Mouse (Mus musculus) heart, embryonic 14.5 days (tissue): Measurements from ENCODE around the gene Zfp771. TPM values are rescaled to one million over a fixed set of nuclear protein-coding genes. Genes with fewer than 3 reads are reported as not detected.

Experiments
- ATAC-seq: fragments of 200-750 bp; cut with Nextera tagmentation; 2 replicates; pipeline ENCODE4 v1.8.0; 2017; ENCODE audit warnings: low read depth, moderate TSS enrichment; ENCODE audit not compliant: insufficient number of reproducible peaks, insufficient read depth, low FRiP score
- H3K27ac ChIP-seq, 2 experiments: fragments of 200-500 bp in 1 of 2; fragments of 300-500 bp in 1 of 2; sonication (generic) in 1 of 2; replicated peaks in 1 of 2; 2 replicates each; pipeline ENCODE4 v1.5.1; 2012 to 2014; ENCODE audit warnings: low read depth in 2 of 2, low read length in 2 of 2, control low read depth in 1 of 2, mild to moderate bottlenecking in 1 of 2, mixed read lengths in 1 of 2; ENCODE audit not compliant: control insufficient read depth in 1 of 2, insufficient read depth in 1 of 2
- H3K27me3 ChIP-seq: fragments of 300-500 bp; sonication (generic); 2 replicates; pipeline ENCODE4 v1.6.1; 2014; ENCODE audit warnings: mild to moderate bottlenecking, low read length, control low read depth; ENCODE audit not compliant: control insufficient read depth, insufficient read depth
- H3K36me3 ChIP-seq: fragments of 300-500 bp; sonication (generic); 2 replicates; pipeline ENCODE4 v1.6.1; 2014; ENCODE audit warnings: mild to moderate bottlenecking, control low read depth, low read length, mixed read lengths; ENCODE audit not compliant: control insufficient read depth, insufficient read depth
- H3K4me1 ChIP-seq, 2 experiments: fragments of 200-500 bp in 1 of 2; fragments of 300-500 bp in 1 of 2; sonication (generic) in 1 of 2; 2 replicates each; pipeline ENCODE4 v1.6.1; 2012 to 2014; ENCODE audit warnings: low read length in 2 of 2, control low read depth in 1 of 2, mixed read lengths in 1 of 2; ENCODE audit not compliant: control insufficient read depth in 2 of 2, insufficient read depth in 2 of 2
- H3K4me2 ChIP-seq: fragments of 300-500 bp; sonication (generic); 2 replicates; pipeline ENCODE4 v1.6.1; 2014; ENCODE audit warnings: mild to moderate bottlenecking, low read length
- H3K4me3 ChIP-seq, 2 experiments: fragments of 200-500 bp in 1 of 2; fragments of 300-500 bp in 1 of 2; sonication (generic) in 1 of 2; 2 replicates each; pipeline ENCODE4 v1.5.1; 2012 to 2014; ENCODE audit warnings: low read length in 2 of 2, mild to moderate bottlenecking in 2 of 2, control low read depth in 1 of 2, low read depth in 1 of 2, moderate library complexity in 1 of 2; ENCODE audit not compliant: control insufficient read depth in 1 of 2, insufficient read depth in 1 of 2
- H3K9ac ChIP-seq: fragments of 300-500 bp; sonication (generic); 2 replicates; pipeline ENCODE4 v1.6.1; 2014; ENCODE audit warnings: mild to moderate bottlenecking, low read length
- H3K9me3 ChIP-seq: fragments of 300-500 bp; sonication (generic); 2 replicates; pipeline ENCODE4 v1.6.1; 2016; ENCODE audit warnings: low read length, control low read depth; ENCODE audit not compliant: control insufficient read depth
- WGBS: fragments of 180-500 bp; shearing (Covaris S2); extraction: QIAGEN DNeasy Blood & Tissue Kit; methylation state at CpG from one replicate; pipeline ENCODE4 v1.1.7; 2014; 5-methylcytosine and 5-hydroxymethylcytosine counted together
- polyA plus RNA-seq: library from polyadenylated mRNA; unstranded; fragments of >200 nt; fragmentation: Nextera tagmentation; extraction: Ambion mirVana; gene quantifications from 2 replicates; pipeline ENCODE4 v1.2.1, GENCODE M21; 2014

Gene Zfp771
- polyA plus RNA-seq, 1 experiment from 2014 or later: 31.4 TPM

DNA sequence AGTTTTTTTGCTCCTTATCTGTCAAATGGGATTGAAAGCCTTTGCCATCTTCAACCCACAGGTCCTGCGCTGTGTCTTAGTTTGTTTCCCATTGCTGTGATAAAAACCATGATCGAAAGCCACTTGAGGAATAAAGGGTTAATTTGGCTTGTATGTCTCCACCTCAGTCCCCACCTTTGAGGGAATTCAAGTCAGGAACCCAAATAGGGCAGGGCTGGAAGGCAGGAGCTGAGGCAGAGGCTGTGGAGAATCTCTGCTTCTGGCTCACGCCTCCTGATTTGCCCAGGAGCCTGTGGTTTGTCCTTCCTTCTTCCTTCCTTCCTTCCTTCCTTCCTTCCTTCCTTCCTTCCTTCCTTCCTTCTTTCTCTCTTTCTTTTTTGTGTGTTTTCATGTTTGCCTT is 21.0 kb upstream of the Zfp771 start:
- Histone ChIP-seq H3K9ac (no peak overlapping the region), H3K4me1 (peaks cover 0 to 3% of the 10 kb centered on the region in 2 experiments), H3K9me3 (no peaks in the 10 kb centered on the region), H3K27me3 (no peaks in the 10 kb centered on the region), H3K4me2 (no peak overlapping the region), H3K27ac (no peak overlapping the region), H3K4me3 (no peak overlapping the region), H3K36me3 (no peaks in the 10 kb centered on the region)
- no peak for ATAC-seq
- 93% methylated on average over 3 of the region's 3 CpGs for WGBS

DNA sequence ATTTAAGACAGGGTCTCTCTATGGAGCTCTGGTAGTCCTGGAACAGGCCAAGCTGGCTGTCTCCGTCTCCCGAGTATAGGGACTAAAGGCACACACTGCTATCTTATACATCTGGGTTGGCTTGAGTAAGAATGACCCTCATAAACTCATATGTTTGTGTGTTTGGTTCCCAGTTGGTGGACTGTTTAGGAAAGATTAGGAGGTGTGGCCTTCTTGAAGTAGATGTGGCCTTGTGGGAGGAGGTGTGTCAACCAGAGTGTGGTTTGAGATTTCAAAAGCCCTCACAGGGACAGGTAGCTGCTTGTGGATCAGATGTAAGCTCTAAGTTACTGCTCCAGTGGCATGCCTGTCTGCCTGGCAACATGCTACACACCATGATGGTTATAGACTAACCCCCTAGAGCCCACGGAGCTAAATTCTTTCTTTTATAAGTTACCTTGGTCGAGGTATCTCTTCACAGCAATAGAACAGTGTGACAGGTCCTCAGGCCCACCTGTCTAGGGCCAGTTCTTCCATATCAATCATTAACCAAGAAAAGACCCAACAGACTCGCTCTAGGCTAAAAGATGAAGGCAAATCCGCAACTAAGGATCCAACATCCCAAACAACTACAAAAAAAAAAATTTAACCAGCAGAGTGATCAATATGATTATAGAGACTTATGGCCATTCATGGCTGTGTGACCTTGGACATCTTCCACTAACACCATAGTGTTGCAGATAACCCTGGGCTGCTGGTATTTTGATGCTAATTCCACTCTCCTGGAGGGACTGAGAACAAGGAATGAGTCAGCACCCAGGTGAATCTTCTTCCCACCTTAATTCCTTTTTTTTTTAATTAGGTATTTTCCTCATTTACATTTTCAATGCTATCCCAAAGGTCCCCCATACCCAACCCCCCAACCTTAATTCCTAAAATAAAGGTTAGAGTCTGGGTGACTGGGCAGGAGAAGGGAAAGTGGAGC is 20.3 kb upstream of the Zfp771 start:
- Histone ChIP-seq H3K9me3 (no peaks in the 10 kb centered on the region), H3K27ac (no peak overlapping the region), H3K4me1 (no peaks in the 10 kb centered on the region; a peak in 2 of 4 replicates), H3K27me3 (no peaks in the 10 kb centered on the region), H3K36me3 (no peaks in the 10 kb centered on the region), H3K4me2 (no peak overlapping the region), H3K9ac (no peak overlapping the region), H3K4me3 (no peak overlapping the region)
- WGBS: 80% methylated on average over 6 of the region's 6 CpGs
- ATAC-seq: no peak

DNA sequence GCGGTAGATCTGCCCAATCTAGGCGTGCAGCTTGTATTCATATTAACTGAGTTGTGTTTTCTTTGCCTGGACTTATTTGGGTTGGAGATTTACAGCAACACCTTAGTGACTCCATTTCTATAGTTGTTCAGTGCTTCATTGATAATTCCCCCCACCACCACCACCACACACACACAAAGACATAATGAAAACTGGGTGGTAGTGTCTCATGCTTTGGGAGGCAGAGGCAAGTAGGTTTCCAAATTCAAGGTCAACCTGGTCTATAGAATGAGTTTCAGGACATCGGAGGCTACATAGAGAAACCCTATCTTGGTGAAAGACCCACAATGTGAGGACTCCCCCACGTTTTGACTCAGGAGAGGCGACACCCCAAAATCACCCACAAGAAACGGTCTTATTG is 19.5 kb upstream of the Zfp771 start:
- Histone ChIP-seq H3K27me3 (no peaks in the 10 kb centered on the region), H3K4me3 (no peak overlapping the region), H3K27ac (no peak overlapping the region), H3K9me3 (no peaks in the 10 kb centered on the region), H3K36me3 (peaks cover 5% of the 10 kb centered on the region; the same call in 1 of the 2 replicates), H3K4me2 (no peak overlapping the region), H3K9ac (no peak overlapping the region), H3K4me1 (no peaks in the 10 kb centered on the region; a peak in 2 of 4 replicates)
- ATAC-seq: no peak
- WGBS: 88% methylated on average over 6 of the region's 6 CpGs

DNA sequence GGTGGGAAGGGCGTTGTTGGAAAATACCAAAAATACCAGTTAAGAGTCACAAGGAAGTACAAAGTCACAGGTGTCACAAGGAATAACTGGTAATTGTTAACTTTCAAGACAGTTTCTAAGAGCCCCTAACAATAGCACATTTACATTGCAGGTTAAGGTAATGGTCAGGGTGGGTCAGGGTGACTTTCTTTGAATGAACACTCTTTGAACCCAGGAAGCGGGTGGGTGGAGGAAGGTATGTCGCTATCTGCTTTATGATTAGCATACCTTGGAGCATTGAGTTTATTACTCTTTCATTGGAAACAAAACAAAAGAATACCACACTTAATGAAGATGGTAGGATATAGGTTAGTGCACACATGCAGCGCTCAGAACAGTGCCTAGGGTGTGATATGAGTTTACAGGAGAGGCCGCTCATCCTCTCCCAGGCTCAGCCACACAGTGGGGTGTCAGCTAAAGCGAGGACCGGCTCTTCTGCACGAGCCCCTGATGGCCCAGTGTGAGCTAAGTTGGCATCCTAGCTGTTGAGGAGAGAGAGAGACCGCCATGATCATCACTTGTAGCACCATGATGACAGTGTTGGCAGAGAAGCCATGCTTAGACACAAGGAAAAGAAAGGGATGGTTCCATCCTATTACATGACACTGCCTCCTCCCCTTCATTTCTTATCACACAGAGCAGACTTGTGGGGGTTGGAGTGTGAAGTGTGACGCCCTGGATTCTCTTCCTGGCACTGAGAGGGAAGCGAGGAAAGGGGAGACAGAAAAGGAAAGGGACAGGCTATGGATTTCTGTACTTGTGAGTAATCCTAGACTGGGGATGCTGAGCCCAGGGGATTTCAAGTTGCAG is 18.7 kb upstream of the Zfp771 start:
- Histone ChIP-seq H3K9me3 (no peaks in the 10 kb centered on the region), H3K27me3 (no peaks in the 10 kb centered on the region), H3K4me3 (no peak overlapping the region), H3K9ac (no peak overlapping the region), H3K4me2 (no peak overlapping the region), H3K36me3 (peaks cover 11% of the 10 kb centered on the region), H3K27ac (no peak overlapping the region), H3K4me1 (peaks cover 0 to 6% of the 10 kb centered on the region in 2 experiments; a peak in 2 of 4 replicates)
- no peak for ATAC-seq
- WGBS: 69% methylated on average over 11 of the region's 11 CpGs

DNA sequence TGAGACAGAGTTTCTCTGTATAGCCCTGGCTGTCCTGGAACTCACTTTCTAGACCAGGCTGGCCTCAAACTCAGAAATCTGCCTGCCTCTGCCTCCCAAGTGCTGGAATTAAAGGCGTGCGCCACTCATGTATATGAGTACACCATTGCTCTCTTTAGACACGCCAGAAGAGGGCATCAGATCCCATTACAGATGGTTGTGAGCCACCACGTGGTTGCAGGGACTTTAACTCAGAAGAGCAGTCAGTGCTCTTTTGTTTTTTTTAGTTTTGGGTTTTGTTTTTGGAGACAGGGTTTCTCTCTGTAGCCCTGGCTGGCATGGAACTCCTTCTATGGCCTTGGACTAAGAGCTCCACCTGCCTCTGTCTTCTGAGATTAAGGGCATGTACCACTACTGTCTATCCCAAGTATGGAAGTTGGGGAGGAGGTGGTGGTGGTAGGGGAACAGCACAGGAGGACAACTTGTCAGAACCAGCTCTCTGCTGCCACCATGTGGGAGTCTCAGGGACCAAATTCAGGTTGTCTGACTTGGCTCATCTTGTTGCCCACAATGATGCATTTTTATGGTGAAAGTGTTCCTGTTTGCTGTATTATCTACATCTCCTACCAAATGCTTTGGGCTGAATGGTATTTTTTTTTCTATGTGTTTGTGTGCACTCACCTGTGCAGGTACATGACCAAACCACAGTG is 15.3 kb upstream of the Zfp771 start:
- no peak overlapping the region for H3K27ac ChIP-seq
- peaks cover 20% of the 10 kb centered on the region for H3K36me3 ChIP-seq
- H3K27me3 ChIP-seq: no peaks in the 10 kb centered on the region
- 61% methylated on average over 4 of the region's 4 CpGs for WGBS
- H3K4me3 ChIP-seq: no peak overlapping the region
- no peak overlapping the region for H3K4me2 ChIP-seq
- H3K9me3 ChIP-seq: no peaks in the 10 kb centered on the region
- ATAC-seq: no peak
- peaks cover 10 to 20% of the 10 kb centered on the region in 2 experiments for H3K4me1 ChIP-seq
- H3K9ac ChIP-seq: no peak overlapping the region

DNA sequence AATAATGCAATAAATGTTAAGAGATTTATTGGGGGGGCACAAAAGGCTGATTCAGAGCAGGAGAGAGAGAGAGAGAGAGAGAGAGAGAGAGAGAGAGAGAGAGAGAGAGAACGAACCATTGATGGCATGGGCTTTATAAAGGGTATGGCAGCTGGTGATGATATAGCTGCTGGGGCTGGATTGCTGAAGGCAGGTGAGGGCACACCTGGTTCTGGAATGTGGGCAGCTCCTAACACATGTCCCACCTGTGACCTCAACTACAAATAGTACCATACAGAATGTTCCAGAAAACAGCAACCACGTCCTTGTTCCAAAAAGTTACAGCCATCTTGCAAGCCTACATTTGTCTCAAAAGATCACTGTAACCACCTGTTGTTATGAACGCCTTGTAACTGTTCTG is 12.7 kb upstream of the Zfp771 start:
- Histone ChIP-seq H3K9ac (peak overlapping the region; percentile 97), H3K36me3 (peaks cover 37% of the 10 kb centered on the region), H3K27me3 (no peaks in the 10 kb centered on the region), H3K4me3 (peak overlapping the region; percentile 89 to 99), H3K27ac (peak overlapping the region in 1 of 2 experiments; percentile 97; a peak in 2 of 4 replicates), H3K4me1 (peaks cover 10 to 26% of the 10 kb centered on the region in 2 experiments), H3K9me3 (no peaks in the 10 kb centered on the region), H3K4me2 (peak overlapping the region; percentile 84)
- WGBS: 61% methylated on average over 3 of the region's 3 CpGs
- ATAC-seq: no peak
